Mouse (Mus musculus) thymus, adult 2 months (tissue): ENCODE measurements around the gene Ezh1.

Source experiments
- CTCF ChIP-seq: fragments of 200-500 bp; IDR thresholded peaks from 2 replicates; pipeline ENCODE4 v1.5.1; 2012; ENCODE audit warnings: mild to moderate bottlenecking, control low read depth, low read length, moderate library complexity, borderline replicate concordance; ENCODE audit not compliant: control insufficient read depth, poor library complexity, insufficient read depth; ENCODE audit errors: extremely low read depth
- POLR2A ChIP-seq: fragments of 200-500 bp; IDR thresholded peaks from 2 replicates; pipeline ENCODE4 v1.6.1; 2012; ENCODE audit warnings: mild to moderate bottlenecking, low read length, control low read depth, moderate library complexity; ENCODE audit not compliant: control insufficient read depth, poor library complexity, insufficient read depth; ENCODE audit errors: extremely low read depth

GRCm38 (mm10) chr11:101195571-101195970, 30.7 kb downstream of the Ezh1 start:
- TF ChIP-seq CTCF: no peak
- TF ChIP-seq POLR2A: no peak
